Mouse (Mus musculus) C2C12 (cell line): ENCODE results near the gene Robo1.

Experiments used
- CEBPB ChIP-seq: IDR thresholded peaks from one replicate; pipeline ENCODE4 v1.6.1; 2011; ENCODE audit warnings: low read depth, mild to moderate bottlenecking, control low read depth, moderate library complexity
- CTCF ChIP-seq: IDR thresholded peaks from one replicate; pipeline ENCODE4 v1.5.1; 2011; ENCODE audit not compliant: control insufficient read depth, insufficient read depth, insufficient read length
- FOSL1 ChIP-seq: IDR thresholded peaks from one replicate; pipeline ENCODE4 v1.8.0; 2011; ENCODE audit warnings: mild to moderate bottlenecking, low read length; ENCODE audit not compliant: poor library complexity, insufficient read depth, severe bottlenecking
- MAX ChIP-seq: IDR thresholded peaks from one replicate; pipeline ENCODE4 v1.6.1; 2011; ENCODE audit warnings: mild to moderate bottlenecking, control low read depth
- MYOD1 ChIP-seq: IDR thresholded peaks from one replicate; pipeline ENCODE4 v1.6.1; 2011; ENCODE audit warnings: low read depth; ENCODE audit not compliant: control insufficient read depth, insufficient read length
- MYOG ChIP-seq: IDR thresholded peaks from one replicate; pipeline ENCODE4 v1.6.1; 2011; ENCODE audit not compliant: control insufficient read depth, insufficient read length; ENCODE audit errors: extremely low read depth
- USF1 ChIP-seq: IDR thresholded peaks from one replicate; pipeline ENCODE4 v1.6.1; 2011; ENCODE audit warnings: low read depth, mild to moderate bottlenecking, control low read depth, moderate library complexity

- TF ChIP-seq CTCF (no peak), MAX (no peak), USF1 (no peak), CEBPB (no peak), MYOG (no peak), MYOD1 (no peak), FOSL1 (no peak)
Observed at GRCm38 (mm10) chr16:72576956-72577355, 268.9 kb downstream of the Robo1 start.
